Mouse (Mus musculus): ENCODE measurements around the gene Rbfox1. TPM values are rescaled to one million over a fixed set of nuclear protein-coding genes. Genes with fewer than 3 reads are reported as not detected.

Rbfox1 gene
- total RNA-seq, 2 experiments from 2014 or later, result 42.1 to 47.4 TPM

DNA sequence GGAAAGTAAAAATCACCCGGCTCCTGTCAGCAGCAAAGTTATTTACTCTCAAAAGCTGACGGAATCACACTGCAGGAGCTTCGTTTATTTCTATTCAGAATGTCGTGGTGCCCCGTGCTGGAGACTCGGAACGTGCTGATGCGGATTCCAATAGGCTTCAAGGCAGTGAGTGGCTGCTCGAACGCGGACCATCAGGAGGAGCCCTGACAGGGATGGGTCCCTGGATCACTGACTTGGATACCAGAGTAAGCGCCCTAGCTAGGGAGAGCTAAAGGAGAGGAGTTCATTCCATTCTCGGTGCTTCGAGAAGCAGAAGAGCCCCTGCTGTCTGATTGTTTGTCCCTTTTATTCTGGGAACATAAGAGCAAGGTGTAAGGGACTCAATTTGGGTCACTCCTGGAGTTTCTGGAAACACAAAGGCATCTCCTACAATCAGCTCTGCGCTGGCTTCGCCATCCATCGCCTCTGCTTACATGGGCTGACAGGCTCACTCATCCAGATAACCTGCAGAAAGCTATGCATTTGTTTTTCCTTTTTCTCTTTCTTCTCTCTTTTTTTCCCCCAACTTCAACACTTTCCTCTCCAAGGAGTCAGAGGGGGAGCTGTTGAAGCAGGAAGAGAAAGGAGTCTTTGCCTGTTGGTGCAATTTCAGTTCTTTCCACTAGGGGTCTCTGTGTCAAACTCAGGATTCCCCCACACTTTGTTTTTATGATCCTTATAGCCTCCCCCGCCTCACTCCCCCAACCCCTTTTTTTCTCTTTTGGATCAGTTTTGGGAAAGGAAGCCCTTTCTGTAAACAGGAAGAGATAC lies 1164.2 kb downstream of the Rbfox1 start:
- DNase-seq, result peak; percentile 24 to 67
- intact Hi-C loops (cut with DNase I), result loop anchor here (2.0 to 10.0 kb wide), 3 partner anchors 88 to 225 kb away; no protein-coding TSS in a partner anchor

GRCm38 (mm10) chr16:7050945-7051344 lies 1165.8 kb downstream of the Rbfox1 start:
- intact Hi-C loops (cut with DNase I), result no loop called here
- no peak for DNase-seq

GRCm38 (mm10) chr16:7051991-7052390 lies 1166.8 kb downstream of the Rbfox1 start:
- DNase-seq, result no peak
- intact Hi-C loops (cut with DNase I), result no loop called here

- intact Hi-C loops (cut with DNase I), result no loop called here
- no peak for DNase-seq
Observed at GRCm38 (mm10) chr16:7052408-7052807, 1167.3 kb downstream of the Rbfox1 start.

- intact Hi-C loops (cut with DNase I), result no loop called here
Observed at GRCm38 (mm10) chr16:7057789-7058188, 1172.6 kb downstream of the Rbfox1 start.

GRCm38 (mm10) chr16:7058556-7058955 lies 1173.4 kb downstream of the Rbfox1 start:
- intact Hi-C loops (cut with DNase I), result no loop called here
- DNase-seq, result no peak

More at GRCm38 (mm10) chr16:7057789-7058188, 1172.6 kb downstream of the Rbfox1 start:
- DNase-seq, result no peak

DNA sequence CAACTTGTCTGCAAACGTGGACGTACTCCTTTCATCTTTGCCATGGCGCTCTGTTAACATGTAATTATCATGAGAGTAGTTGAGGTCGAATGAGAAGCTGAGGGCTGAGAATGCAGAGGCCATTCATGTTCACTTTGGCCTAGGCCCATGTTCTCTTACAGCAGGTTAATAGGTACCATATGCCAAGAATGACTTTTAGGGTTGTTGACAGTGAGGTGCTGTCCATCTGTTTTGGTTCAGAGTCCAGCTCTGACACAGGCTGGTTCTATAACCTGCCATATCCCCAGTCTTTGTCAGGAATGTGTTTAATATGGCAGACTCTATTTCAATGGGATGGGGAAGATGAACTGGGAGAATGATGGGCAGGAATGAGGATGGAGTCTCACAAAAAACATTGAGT lies 1174.4 kb downstream of the Rbfox1 start:
- DNase-seq, result no peak
- intact Hi-C loops (cut with DNase I), result no loop called here

GRCm38 (mm10) chr16:7060864-7061263 lies 1175.7 kb downstream of the Rbfox1 start:
- intact Hi-C loops (cut with DNase I), result no loop called here
- DNase-seq, result no peak

GRCm38 (mm10) chr16:7062512-7062911 lies 1177.4 kb downstream of the Rbfox1 start:
- DNase-seq, result no peak
- intact Hi-C loops (cut with DNase I), result no loop called here

DNA sequence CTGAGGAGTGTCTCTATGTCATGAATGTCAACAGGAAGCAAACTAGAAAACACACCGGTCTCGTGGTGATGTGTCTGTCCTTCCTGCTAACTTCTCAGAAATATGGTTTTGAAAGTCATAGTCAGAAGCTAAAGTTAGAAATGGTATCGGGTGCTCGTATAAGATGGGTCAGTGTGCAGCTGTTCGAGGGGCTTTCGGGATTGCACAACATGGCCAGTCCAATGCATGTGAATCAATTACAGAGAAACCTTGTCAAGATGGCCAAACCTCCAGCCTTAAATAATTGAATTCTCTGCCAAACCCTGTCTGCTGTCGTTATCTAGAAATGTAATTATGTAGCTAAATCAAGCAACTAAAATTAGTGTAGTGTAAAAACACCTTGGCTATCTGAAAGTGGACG lies 1182.0 kb downstream of the Rbfox1 start:
- no peak for DNase-seq
- intact Hi-C loops (cut with DNase I), result no loop called here

- intact Hi-C loops (cut with DNase I), result no loop called here
- peak in 1 of 2 experiments; percentile 42 for DNase-seq
Observed at GRCm38 (mm10) chr16:7069599-7069998, 1184.4 kb downstream of the Rbfox1 start.

- intact Hi-C loops (cut with DNase I), result no loop called here
- no peak for DNase-seq
Observed at GRCm38 (mm10) chr16:7074786-7075185, 1189.6 kb downstream of the Rbfox1 start.

DNA sequence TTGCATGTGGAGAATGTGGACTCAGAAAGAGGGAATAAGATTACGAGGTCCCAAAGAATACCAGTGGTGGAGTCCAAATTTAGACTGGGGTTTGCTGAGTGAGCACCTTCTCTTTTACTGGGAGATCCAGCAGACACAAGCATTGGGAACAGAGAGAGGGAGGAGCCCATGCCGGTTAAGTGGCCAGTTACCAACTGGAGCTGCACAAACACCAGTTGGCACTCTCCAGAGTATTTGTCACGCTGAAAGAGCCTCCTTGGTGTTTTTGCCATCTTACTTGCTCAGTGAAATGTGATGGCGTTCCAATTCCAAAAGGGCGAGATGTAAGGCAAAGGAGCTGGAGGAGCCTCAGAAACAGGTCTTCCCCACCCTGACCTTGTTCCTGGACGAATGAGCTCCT lies 1190.6 kb downstream of the Rbfox1 start:
- no peak for DNase-seq
- intact Hi-C loops (cut with DNase I), result no loop called here

- DNase-seq, result no peak
- intact Hi-C loops (cut with DNase I), result no loop called here
Observed at GRCm38 (mm10) chr16:7076305-7076704, 1191.2 kb downstream of the Rbfox1 start.

GRCm38 (mm10) chr16:7076707-7077106 lies 1191.6 kb downstream of the Rbfox1 start:
- DNase-seq, result no peak
- intact Hi-C loops (cut with DNase I), result no loop called here

DNA sequence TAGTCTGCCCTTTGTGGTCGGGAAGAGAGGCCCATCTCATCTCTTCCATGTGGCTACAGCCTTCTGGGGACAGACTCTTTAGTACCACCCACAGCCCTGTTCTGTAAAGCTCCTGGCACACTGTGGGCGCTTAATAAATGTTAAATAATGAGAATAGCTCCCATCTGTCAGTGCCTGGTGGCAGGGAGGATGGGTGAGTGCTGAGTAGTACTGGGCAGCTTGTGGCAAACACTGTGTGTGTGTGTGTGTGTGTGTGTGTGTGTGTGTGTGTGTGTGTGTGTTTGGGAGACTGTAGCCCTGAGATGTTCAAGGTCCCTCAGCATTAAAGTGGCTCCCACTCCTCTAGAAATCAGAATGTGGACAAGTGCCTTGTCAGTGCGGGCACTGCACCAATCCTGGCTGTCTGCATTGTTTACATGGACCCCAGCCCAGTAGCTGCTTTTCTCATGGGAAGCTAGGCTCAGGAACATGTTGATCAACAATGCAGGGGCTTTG lies 1196.0 kb downstream of the Rbfox1 start:
- no peak for DNase-seq
- intact Hi-C loops (cut with DNase I), result no loop called here

- DNase-seq, result no peak
- intact Hi-C loops (cut with DNase I), result no loop called here
Observed at GRCm38 (mm10) chr16:7081684-7082255, 1196.6 kb downstream of the Rbfox1 start.

DNA sequence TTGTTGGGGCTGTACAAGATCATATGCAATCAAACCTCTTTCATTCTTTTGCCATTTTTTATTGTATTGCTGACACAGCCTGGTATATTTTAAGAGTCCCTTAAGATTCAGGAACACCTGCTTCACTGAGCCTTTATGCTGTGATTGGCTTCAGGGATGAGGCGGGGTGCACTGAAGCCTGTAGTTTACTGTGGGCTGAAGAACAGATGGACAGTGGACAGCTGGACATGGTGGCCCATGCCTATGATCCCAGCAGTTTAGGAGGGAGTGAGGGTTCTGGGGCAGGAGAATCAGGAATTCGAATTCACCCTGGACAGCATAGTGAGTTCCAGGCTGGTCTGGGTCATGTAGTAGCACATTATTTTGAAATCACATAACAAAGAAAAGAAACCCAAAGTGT lies 1198.8 kb downstream of the Rbfox1 start:
- no peak for DNase-seq
- intact Hi-C loops (cut with DNase I), result no loop called here

GRCm38 (mm10) chr16:7088601-7089430 lies 1203.7 kb downstream of the Rbfox1 start:
- DNase-seq, result no peak
- intact Hi-C loops (cut with DNase I), result no loop called here

- intact Hi-C loops (cut with DNase I), result no loop called here
- peak; percentile 40 to 59 for DNase-seq
Observed at GRCm38 (mm10) chr16:7089475-7089874, 1204.3 kb downstream of the Rbfox1 start.

DNA sequence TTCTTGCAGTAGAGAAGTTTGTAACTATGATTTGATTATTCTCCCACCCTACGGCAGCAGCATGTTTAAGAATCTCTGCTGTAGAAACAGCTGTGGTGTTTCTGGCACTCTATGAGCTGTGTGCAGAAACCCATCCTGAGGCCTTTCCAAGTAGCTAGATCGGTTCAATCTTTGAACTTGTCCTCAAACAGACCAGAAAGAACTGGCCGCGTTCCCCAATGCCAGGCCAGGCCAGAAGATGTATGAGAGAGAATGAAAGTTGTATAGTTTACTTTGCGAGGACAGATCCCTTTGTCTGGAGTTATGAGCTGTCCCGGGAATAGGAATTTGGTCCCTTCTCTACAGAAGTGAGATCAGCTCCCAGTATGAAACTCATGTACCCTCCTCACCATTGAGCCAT lies 1205.0 kb downstream of the Rbfox1 start:
- DNase-seq, result peak in 1 of 2 experiments; percentile 33
- intact Hi-C loops (cut with DNase I), result no loop called here
